13 mouse cellular contexts compared by ENCODE assay signal in the genomic region with DNA sequence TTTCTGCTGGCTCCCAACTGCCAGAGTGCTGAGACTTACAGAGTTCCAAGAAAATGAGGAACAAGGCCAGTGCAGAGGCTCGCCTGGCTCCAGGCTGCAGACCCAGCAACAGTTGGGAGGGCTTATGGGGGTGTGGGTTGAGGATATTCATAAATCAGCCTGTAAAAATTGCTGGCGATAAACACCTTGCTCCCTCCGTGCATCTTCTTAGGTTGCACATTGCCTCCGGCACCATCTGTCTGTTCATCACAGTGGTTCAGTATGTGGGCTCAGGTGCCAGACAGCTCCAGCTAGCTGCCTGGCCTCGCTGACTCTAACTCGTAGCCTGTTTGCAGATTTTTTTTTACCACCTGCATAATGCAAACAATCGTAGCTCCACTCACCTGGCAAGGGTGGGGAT. TPM values are rescaled to one million over a fixed set of nuclear protein-coding genes. Genes with fewer than 3 reads are reported as not detected.
A peak's percentile ranks its signal among the peaks of the same experiment; 100 is the strongest.
DNase-seq lines count a peak whose midpoint lies in the region; ATAC-seq and TF ChIP-seq lines count a peak whose summit lies in the region.
"Had no signal": no experiment of that assay in that cellular context is flagged by ENCODE, and none has a peak within 500 bp of the region (broad histone marks: within the 10 kb centered on the region; RNA-seq: fewer than 3 reads in every experiment).

No protein-coding gene starts in this region.

- ATAC-seq in heart, embryonic 11.5 days (replicated peaks; ENCODE audit: insufficient number of reproducible peaks, low FRiP score, low TSS enrichment) = no peak

- H3K4me1 ChIP-seq in heart, embryonic 11.5 days (ENCODE audit: control insufficient read depth, insufficient read depth, low read length) = peaks cover 26% of the 10 kb centered on the region

- peak overlapping the region; percentile 89 for H3K27ac ChIP-seq in layer of hippocampus, adult 2 months
- H3K27ac ChIP-seq in heart, embryonic 11.5 days (ENCODE audit: low read depth, low read length) = no peak overlapping the region
- H3K27ac ChIP-seq: embryonic facial prominence, embryonic 15.5 days had no signal

- H3K4me3 ChIP-seq in layer of hippocampus, adult 2 months = no peak overlapping the region
- no peak overlapping the region for H3K4me3 ChIP-seq in heart, embryonic 11.5 days (ENCODE audit: low read depth, low read length)
- H3K4me3 ChIP-seq: embryonic facial prominence, embryonic 15.5 days; gastrocnemius, adult 2 months; heart, embryonic 15.5 days; megakaryocyte, embryonic 14.5 days had no signal

- H3K4me2 ChIP-seq in heart, embryonic 11.5 days = no peak overlapping the region
- H3K4me2 ChIP-seq: embryonic facial prominence, embryonic 15.5 days; heart, embryonic 15.5 days had no signal

- no peaks in the 10 kb centered on the region for H3K27me3 ChIP-seq in heart, embryonic 11.5 days (ENCODE audit: control insufficient read depth, insufficient read depth, low read length)
- H3K27me3 ChIP-seq: embryonic facial prominence, embryonic 15.5 days; heart, embryonic 15.5 days had no signal

- no peak for TF ChIP-seq CTCF in layer of hippocampus, adult 2 months (conservative IDR thresholded peaks at IDR 0.05)

- no peak overlapping the region for H3K9ac ChIP-seq in heart, embryonic 11.5 days (ENCODE audit: low read depth, low read length)
- H3K9ac ChIP-seq: embryonic facial prominence, embryonic 15.5 days; heart, embryonic 15.5 days had no signal

- peak in 1 of 2 experiments; percentile 38 for DNase-seq in layer of hippocampus, adult 2 months (ENCODE audit: low spot score in 2 of 2)
- no peak for DNase-seq in layer of hippocampus, postnatal 25 days (ENCODE audit: extremely low spot score in 1 of 2, low spot score in 1 of 2)
- DNase-seq in brain, adult 2 months (ENCODE audit: low read depth, low spot score) = peak; percentile 94
- DNase-seq in cerebellum, adult 11-12 months = peak; percentile 65
- peak; percentile 64 to 81 for DNase-seq in left cerebral cortex, adult 9 months (ENCODE audit: low spot score in 2 of 2)
- no peak for DNase-seq in c-Kit-positive CD71-positive TER-119-positive erythroid progenitor cells, embryonic 14.5 days (ENCODE audit: low spot score)
- DNase-seq in urinary bladder, postnatal 36 days (ENCODE audit: low spot score in 2 of 2) = no peak
- DNase-seq: gastrocnemius, adult 2 months; kidney, adult 11 months had no signal

- no peaks in the 10 kb centered on the region for H3K36me3 ChIP-seq in heart, embryonic 11.5 days (ENCODE audit: control insufficient read depth, insufficient read depth, low read length)
- H3K36me3 ChIP-seq: embryonic facial prominence, embryonic 15.5 days; heart, embryonic 15.5 days had no signal

- WGBS in heart, embryonic 11.5 days (ENCODE audit: insufficient replicate concordance) = 88% methylated on average over 7 of the region's 7 CpGs

- H3K9me3 ChIP-seq in heart, embryonic 11.5 days (replicated peaks; ENCODE audit: control insufficient read depth, low read length) = no peaks in the 10 kb centered on the region
- H3K9me3 ChIP-seq: embryonic facial prominence, embryonic 15.5 days; heart, embryonic 15.5 days; megakaryocyte, embryonic 14.5 days had no signal

RNA-seq across cellular contexts. Expression of gene Prkag2, which starts 13.4 kb away (rescaled TPM):
- 100 to 1,000 TPM; 177 to 193 TPM for total RNA-seq in layer of hippocampus, adult 2 months (2021)
- 100 to 1,000 TPM; 159 to 167 TPM for total RNA-seq in layer of hippocampus, postnatal 25 days (2021)
- polyA plus RNA-seq in heart, embryonic 11.5 days (2014; fragmentation: Nextera tagmentation; extraction: Ambion mirVana) = 84.6 and 101 TPM in 2 replicates

Comparison
In these comparisons a context has a peak if more than half of its experiments do, and no peak if none do; other contexts are left out.
1. DNase-seq: peak in brain, adult 2 months (single experiment), cerebellum, adult 11-12 months (single experiment) and left cerebral cortex, adult 9 months (2 of 2); none in layer of hippocampus, postnatal 25 days (0 of 2), c-Kit-positive CD71-positive TER-119-positive erythroid progenitor cells, embryonic 14.5 days (single experiment) and urinary bladder, postnatal 36 days (0 of 2).